Mouse (Mus musculus) layer of hippocampus, postnatal 14 days (tissue): ENCODE measurements around the gene Asb18. TPM values are rescaled to one million over a fixed set of nuclear protein-coding genes. Genes with fewer than 3 reads are reported as not detected.
A peak's percentile ranks its signal among the peaks of the same experiment; 100 is the strongest.

Experiments used
- DNase-seq, 2 experiments: peaks; one replicate each; pipeline ENCODE4 v3.0.0; 2021 to 2022; ENCODE audit warnings: low spot score in 2 of 2, mixed read lengths in 1 of 2
- long read RNA-seq, 2 experiments: library from polyadenylated mRNA; stranded (forward); transcript quantifications; one replicate each; pipeline ENCODE4 v2.0.0; 2021
- total RNA-seq, 2 experiments: library from RNA; stranded (reverse); gene quantifications; 2 replicates each; pipeline ENCODE4 v1.2.3; 2021

Asb18 gene
- total RNA-seq, result 1 to 10 TPM; 2.5 to 3.3 TPM
- long read RNA-seq, experiment 1, partial matches to known transcripts, result 3 of 5 reads
- long read RNA-seq, experiment 1, other reads (novel, unspliced or antisense), result 2 of 5 reads
- long read RNA-seq, experiment 2, partial matches to known transcripts, result 2 of 2 reads
- long read RNA-seq, experiment 2, other reads (novel, unspliced or antisense), result 0 of 2 reads

GRCm38 (mm10) chr1:90014446-90014845 is at the start of gene Asb18:
Gene Asb18 (minus strand): TSS chr1:90014666.
- DNase-seq, result no peak

- DNase-seq, result peak; percentile 58 to 72
Observed at GRCm38 (mm10) chr1:90060599-90060998, 46.1 kb upstream of the Asb18 start.

- DNase-seq, result no peak
Observed at GRCm38 (mm10) chr1:90060054-90060453, 45.6 kb upstream of the Asb18 start.

GRCm38 (mm10) chr1:90054991-90055390 is 40.5 kb upstream of the Asb18 start:
- DNase-seq, result peak; percentile 26 to 57

GRCm38 (mm10) chr1:90051347-90051746 is 36.9 kb upstream of the Asb18 start:
- DNase-seq, result peak; percentile 21 to 72

- DNase-seq, result no peak
Observed at GRCm38 (mm10) chr1:90050046-90050739, 35.7 kb upstream of the Asb18 start.

GRCm38 (mm10) chr1:90028305-90028704 is 13.8 kb upstream of the Asb18 start:
- peak in 1 of 2 experiments; percentile 42 for DNase-seq

GRCm38 (mm10) chr1:90026945-90027344 is 12.5 kb upstream of the Asb18 start:
- no peak for DNase-seq

GRCm38 (mm10) chr1:90020336-90020735 is 5.9 kb upstream of the Asb18 start:
- DNase-seq, result no peak

- DNase-seq, result no peak
Observed at GRCm38 (mm10) chr1:90018071-90018470, 3.6 kb upstream of the Asb18 start.

GRCm38 (mm10) chr1:90013273-90013672 is 1.2 kb downstream of the Asb18 start:
- DNase-seq, result no peak

- no peak for DNase-seq
Observed at GRCm38 (mm10) chr1:90012850-90013249, 1.6 kb downstream of the Asb18 start.

GRCm38 (mm10) chr1:90012168-90012567 is 2.3 kb downstream of the Asb18 start:
- no peak for DNase-seq

- no peak for DNase-seq
Observed at GRCm38 (mm10) chr1:90010077-90010476, 4.4 kb downstream of the Asb18 start.

- DNase-seq, result no peak
Observed at GRCm38 (mm10) chr1:90009188-90009587, 5.3 kb downstream of the Asb18 start.

GRCm38 (mm10) chr1:90006666-90007065 is 7.8 kb downstream of the Asb18 start:
- peak; percentile 33 to 46 for DNase-seq

- DNase-seq, result no peak
Observed at GRCm38 (mm10) chr1:90000981-90001380, 13.5 kb downstream of the Asb18 start.

GRCm38 (mm10) chr1:89999858-90000257 is 14.6 kb downstream of the Asb18 start:
- DNase-seq, result no peak

GRCm38 (mm10) chr1:89998696-89999095 is 15.8 kb downstream of the Asb18 start:
- DNase-seq, result no peak

- DNase-seq, result no peak
Observed at GRCm38 (mm10) chr1:89998076-89998475, 16.4 kb downstream of the Asb18 start.

GRCm38 (mm10) chr1:89992256-89992655 is 22.2 kb downstream of the Asb18 start:
- no peak for DNase-seq

GRCm38 (mm10) chr1:89977261-89977660 is 37.2 kb downstream of the Asb18 start:
- no peak for DNase-seq

- no peak for DNase-seq
Observed at GRCm38 (mm10) chr1:89976411-89976810, 38.1 kb downstream of the Asb18 start.
